Mouse (Mus musculus) mouse embryonic stem cell (cell line): ENCODE results near the gene Hsd17b14.

Source experiments
- in situ Hi-C, 2 experiments: fragments of 300-500 bp; cut with MboI; formaldehyde crosslinking; loops; 1 replicate in 1 of 2; 3 replicates in 1 of 2; pipeline ENCODE4 v1.14.3; 2019 to 2020; ENCODE audit warnings: low sequenced_read_pairs in 2 of 2, low pct_unique_long_range_greater_than_20kb in 1 of 2, mixed read lengths in 1 of 2; ENCODE audit not compliant: unreplicated experiment in 1 of 2

Hsd17b14 gene

GRCm38 (mm10) chr7:45590874-45591273 is 36.2 kb downstream of the Hsd17b14 start:
- in situ Hi-C loops = loop anchor here in 1 of 2 experiments (5.0 kb wide), 1 partner anchor 124 kb away; the partner anchor contains the start of gene Bax

- in situ Hi-C loops = loop anchor here in 1 of 2 experiments (5.0 kb wide), 1 partner anchor 125 kb away; the partner anchor contains the start of gene Bax
These were observed 37.2 kb downstream of the Hsd17b14 start for GRCm38 (mm10) chr7:45591880-45592279.

GRCm38 (mm10) chr7:45593118-45593815 is 38.6 kb downstream of the Hsd17b14 start:
- in situ Hi-C loops = loop anchor here in 1 of 2 experiments (5.0 kb wide), 1 partner anchor 126 kb away; the partner anchor contains the start of gene Bax

- in situ Hi-C loops = no loop called here
These were observed 40.5 kb downstream of the Hsd17b14 start for GRCm38 (mm10) chr7:45595176-45595575.

- in situ Hi-C loops = no loop called here
These were observed 41.4 kb downstream of the Hsd17b14 start for GRCm38 (mm10) chr7:45596107-45596506.

- in situ Hi-C loops = no loop called here
These were observed 42.3 kb downstream of the Hsd17b14 start for GRCm38 (mm10) chr7:45597013-45597412.

- in situ Hi-C loops = no loop called here
These were observed 42.8 kb downstream of the Hsd17b14 start for GRCm38 (mm10) chr7:45597527-45597926.

- in situ Hi-C loops = no loop called here
These were observed 44.5 kb downstream of the Hsd17b14 start for GRCm38 (mm10) chr7:45598960-45599879.

GRCm38 (mm10) chr7:45605704-45606289 is 51.1 kb downstream of the Hsd17b14 start:
- in situ Hi-C loops = no loop called here

- in situ Hi-C loops = no loop called here
These were observed 54.8 kb downstream of the Hsd17b14 start for GRCm38 (mm10) chr7:45609511-45609910.

- in situ Hi-C loops = no loop called here
These were observed 61.6 kb downstream of the Hsd17b14 start for GRCm38 (mm10) chr7:45616277-45616676.

GRCm38 (mm10) chr7:45617042-45617695 is 62.5 kb downstream of the Hsd17b14 start, which contains the start of gene Fut1:
TSS of gene Fut1 (plus strand) at chr7:45617289.
- in situ Hi-C loops = no loop called here
